Mouse (Mus musculus) left cerebral cortex, adult 18-20 months (tissue): ENCODE results near the gene Rpusd3. TPM values are rescaled to one million over a fixed set of nuclear protein-coding genes. Genes with fewer than 3 reads are reported as not detected.

Source experiments
- DNase-seq, 2 experiments: peaks; one replicate each; pipeline ENCODE4 v3.0.0; 2021 to 2022; ENCODE audit warnings: low spot score in 2 of 2, mixed read lengths in 1 of 2
- microRNA-seq, 2 experiments: library from miRNA; unstranded; fragments of <30 nt; microRNA quantifications; one replicate each; pipeline ENCODE4 v1.2.0; 2021
- total RNA-seq, 2 experiments: library from RNA; stranded (reverse); gene quantifications; 2 replicates each; pipeline ENCODE4 v1.2.3; 2021

Gene Rpusd3
- total RNA-seq, 2 experiments from 2014 or later = 14.7 to 19.8 TPM

GRCm38 (mm10) chr6:113388960-113389359 lies 30.2 kb downstream of the Rpusd3 start, which contains the start of gene Ttll3:
TSS of gene Ttll3 (plus strand) at chr6:113389260.
- DNase-seq = no peak

- no peak for DNase-seq
These were observed 33.1 kb downstream of the Rpusd3 start for GRCm38 (mm10) chr6:113386025-113386424.

GRCm38 (mm10) chr6:113385160-113385714 lies 33.9 kb downstream of the Rpusd3 start:
- DNase-seq = no peak

- no peak for DNase-seq
These were observed 34.7 kb downstream of the Rpusd3 start for GRCm38 (mm10) chr6:113384351-113384927.

- DNase-seq = no peak
These were observed 38.7 kb downstream of the Rpusd3 start for GRCm38 (mm10) chr6:113380480-113380879.

- DNase-seq = no peak
These were observed 39.9 kb downstream of the Rpusd3 start for GRCm38 (mm10) chr6:113379246-113379645.

GRCm38 (mm10) chr6:113377496-113378385 lies 41.4 kb downstream of the Rpusd3 start, which contains the start of the genes Tada3 and Arpc4:
TSS of gene Tada3 (minus strand) at chr6:113377883.
TSS of gene Arpc4 (plus strand) at chr6:113378115.
- peak; percentile 87 to 90 for DNase-seq

GRCm38 (mm10) chr6:113377172-113377495 lies 42.0 kb downstream of the Rpusd3 start:
- DNase-seq = no peak

- no peak for DNase-seq
These were observed 45.6 kb downstream of the Rpusd3 start for GRCm38 (mm10) chr6:113373491-113373890.

GRCm38 (mm10) chr6:113370194-113370929 lies 48.8 kb downstream of the Rpusd3 start:
- no peak for DNase-seq

GRCm38 (mm10) chr6:113368577-113368976 lies 50.6 kb downstream of the Rpusd3 start:
- DNase-seq = no peak

- DNase-seq = no peak
These were observed 51.0 kb downstream of the Rpusd3 start for GRCm38 (mm10) chr6:113368124-113368523.

GRCm38 (mm10) chr6:113367574-113367973 lies 51.6 kb downstream of the Rpusd3 start:
- no peak for DNase-seq

GRCm38 (mm10) chr6:113366639-113367038 lies 52.5 kb downstream of the Rpusd3 start:
- DNase-seq = no peak

Small RNAs within 50 kb of the gene (microRNA-seq; reads per million reads assigned to microRNA genes)
- gene Gm24387 = 0 reads per million in 2 experiments

Other genes with a start within 250 kb of the Rpusd3 start
- gene Lhfpl4, start 224.0 kb downstream of the Rpusd3 start, total RNA-seq = 10 to 100 TPM; 70.8 to 71.8 TPM
- 10 to 100 TPM; 13.8 to 18.4 TPM for gene Mtmr14, start 181.5 kb downstream of the Rpusd3 start, total RNA-seq
- 10 to 100 TPM; 67.8 to 89.1 TPM for gene Cpne9, start 137.0 kb downstream of the Rpusd3 start, total RNA-seq
- gene Brpf1, start 112.2 kb downstream of the Rpusd3 start, total RNA-seq = 10 to 100 TPM; 29.1 to 31.2 TPM
- gene Ogg1, start 92.4 kb downstream of the Rpusd3 start, total RNA-seq = 1 to 10 TPM; 7.4 to 7.9 TPM
- gene Camk1, start 75.4 kb downstream of the Rpusd3 start, total RNA-seq = 100 to 1,000 TPM; 124 to 128 TPM
- gene Tada3, start 41.5 kb downstream of the Rpusd3 start, total RNA-seq = 10 to 100 TPM; 46.8 to 53.7 TPM
- 100 to 1,000 TPM; 256 to 267 TPM for gene Arpc4, start 41.2 kb downstream of the Rpusd3 start, total RNA-seq
- gene Ttll3, start 30.1 kb downstream of the Rpusd3 start, total RNA-seq = 10 to 100 TPM; 11.2 to 12.5 TPM
- gene Cidec, start 16.4 kb upstream of the Rpusd3 start, total RNA-seq = not detected
- gene Jagn1, start 23.2 kb upstream of the Rpusd3 start, total RNA-seq = 10 to 100 TPM; 41.9 to 42.6 TPM
- under 1 TPM; 0.28 to 0.56 TPM for gene Il17re, start 39.1 kb upstream of the Rpusd3 start, total RNA-seq
- 1 to 10 TPM; 4.9 to 8.2 TPM for gene Il17rc, start 52.1 kb upstream of the Rpusd3 start, total RNA-seq
- gene Creld1, start 64.0 kb upstream of the Rpusd3 start, total RNA-seq = 100 to 1,000 TPM; 112 to 116 TPM
- gene Prrt3, start 82.6 kb upstream of the Rpusd3 start, total RNA-seq = 10 to 100 TPM; 52.8 to 54.9 TPM
- 10 to 100 TPM; 71.8 to 77.6 TPM for gene Emc3, start 112.3 kb upstream of the Rpusd3 start, total RNA-seq
- 1 to 10 TPM; 1.5 to 2.2 TPM for gene Fancd2, start 112.3 kb upstream of the Rpusd3 start, total RNA-seq
- not detected for gene Fancd2os, start 181.4 kb upstream of the Rpusd3 start, total RNA-seq
- gene Brk1, start 185.4 kb upstream of the Rpusd3 start, total RNA-seq = 100 to 1,000 TPM; 210 to 217 TPM
- 10 to 100 TPM; 35.3 to 46.6 TPM for gene Vhl, start 204.6 kb upstream of the Rpusd3 start, total RNA-seq
- gene Irak2, start 219.1 kb upstream of the Rpusd3 start, total RNA-seq = 10 to 100 TPM; 23.5 to 25.4 TPM